In the genomic region with DNA sequence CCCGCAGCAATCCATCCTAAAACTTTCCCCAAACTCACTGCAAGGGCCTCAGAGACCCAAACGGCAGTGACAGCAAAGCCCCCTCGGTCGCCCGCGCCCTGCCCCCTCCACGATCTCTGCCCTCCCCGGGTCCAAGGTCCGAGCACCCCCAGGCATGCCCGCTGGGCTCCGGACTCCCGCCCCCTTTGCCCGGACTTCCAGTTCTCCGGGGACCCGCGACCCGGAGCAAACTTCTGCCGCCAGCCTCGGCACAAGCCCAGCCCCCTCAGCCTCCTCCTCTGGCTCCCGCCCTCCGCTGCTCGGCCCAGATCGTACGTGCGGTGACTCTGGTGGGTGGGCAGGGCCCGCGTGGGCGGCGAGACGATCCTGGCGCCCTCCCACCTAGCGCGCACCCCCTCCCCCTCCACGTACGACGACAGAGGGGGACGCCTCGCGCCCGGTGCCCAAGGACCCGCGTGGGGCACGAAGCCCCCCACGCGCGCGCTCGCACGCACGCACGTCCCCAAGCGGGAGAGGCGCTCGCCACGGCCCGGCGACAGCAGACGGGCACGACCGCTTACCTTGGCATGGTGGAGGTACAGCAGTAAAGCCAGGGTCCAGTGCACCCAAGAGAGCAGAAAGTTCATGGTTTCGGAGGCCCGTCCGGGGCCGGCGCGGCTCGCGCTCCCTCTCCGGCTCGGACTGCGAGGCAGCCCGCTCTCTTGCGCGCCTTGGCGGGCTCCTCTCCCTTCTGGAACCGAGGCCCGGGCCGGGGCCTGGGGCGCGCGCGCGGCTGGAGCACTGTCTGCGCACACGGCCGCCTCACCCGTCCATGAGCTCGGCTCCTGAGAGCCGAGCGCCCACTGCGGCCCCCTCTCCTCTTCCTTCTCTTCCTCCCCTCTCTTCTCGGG, we compare ENCODE assay signal across 8 mouse cellular contexts. TPM values are rescaled to one million over a fixed set of nuclear protein-coding genes. Genes with fewer than 3 reads are reported as not detected.
DNase-seq lines count a peak whose midpoint lies in the region; ATAC-seq and TF ChIP-seq lines count a peak whose summit lies in the region.

No protein-coding gene starts in this region.

- TF ChIP-seq CTCF in bone marrow macrophage, adult 2 months (IDR thresholded peaks at IDR 0.05; ENCODE audit: low read depth, low read length) = no peak

- H3K4me2 ChIP-seq in embryonic facial prominence, embryonic 15.5 days (replicated peaks) = peak overlapping the region; percentile 71
- H3K4me2 ChIP-seq in heart, embryonic 13.5 days = peak overlapping the region; percentile 92
- H3K4me2 ChIP-seq in liver, embryonic 15.5 days = peak overlapping the region; percentile 95
- H3K4me2 ChIP-seq in neural tube, embryonic 14.5 days (ENCODE audit: low read depth, low read length) = peak overlapping the region; percentile 91

- H3K4me3 ChIP-seq in bone marrow macrophage, adult 2 months (ENCODE audit: insufficient read depth, low read length) = peak overlapping the region; percentile 93
- peak overlapping the region; percentile 83 for H3K4me3 ChIP-seq in embryonic facial prominence, embryonic 15.5 days (replicated peaks)
- H3K4me3 ChIP-seq in heart, embryonic 13.5 days = peak overlapping the region; percentile 92
- peak overlapping the region; percentile 81 for H3K4me3 ChIP-seq in liver, embryonic 15.5 days (replicated peaks)
- H3K4me3 ChIP-seq in neural tube, embryonic 14.5 days (ENCODE audit: low read depth, low read length) = peak overlapping the region; percentile 79

- H3K27me3 ChIP-seq in embryonic facial prominence, embryonic 15.5 days = no peaks in the 10 kb centered on the region
- H3K27me3 ChIP-seq in heart, embryonic 13.5 days (replicated peaks) = no peaks in the 10 kb centered on the region; the same call in 1 of the 2 replicates
- H3K27me3 ChIP-seq in liver, embryonic 15.5 days = peaks cover 13% of the 10 kb centered on the region
- H3K27me3 ChIP-seq in neural tube, embryonic 14.5 days (ENCODE audit: control insufficient read depth, insufficient read depth, low read length) = no peaks in the 10 kb centered on the region

- peaks cover under 1% of the 10 kb centered on the region; the same call in 1 of the 2 replicates for H3K36me3 ChIP-seq in embryonic facial prominence, embryonic 15.5 days
- H3K36me3 ChIP-seq in heart, embryonic 13.5 days = peaks cover 5% of the 10 kb centered on the region; the same call in 1 of the 2 replicates
- peaks cover 13% of the 10 kb centered on the region; the same call in 1 of the 2 replicates for H3K36me3 ChIP-seq in liver, embryonic 15.5 days (replicated peaks)
- no peaks in the 10 kb centered on the region for H3K36me3 ChIP-seq in neural tube, embryonic 14.5 days (ENCODE audit: control insufficient read depth, insufficient read depth, low read length)

- DNase-seq in A20 (ENCODE audit: low read depth, low spot score) = peak; percentile 81
- peak; percentile 93 for DNase-seq in kidney, postnatal 14 days
- peak; percentile 50 for DNase-seq in thymus, postnatal 0 days (ENCODE audit: low spot score)

- WGBS in embryonic facial prominence, embryonic 15.5 days = under 1% methylated on average over 88 of the region's 92 CpGs
- under 1% methylated on average over 82 of the region's 92 CpGs for WGBS in heart, embryonic 13.5 days
- 0% methylated on average over 92 of the region's 92 CpGs for WGBS in liver, embryonic 15.5 days (ENCODE audit: insufficient replicate concordance)
- under 1% methylated on average over 66 of the region's 92 CpGs for WGBS in neural tube, embryonic 14.5 days

- TF ChIP-seq POLR2A in bone marrow macrophage, adult 2 months (IDR thresholded peaks at IDR 0.05; ENCODE audit: borderline replicate concordance, low read depth, low read length) = no peak

- peak overlapping the region; percentile 72 for H3K27ac ChIP-seq in bone marrow macrophage, adult 2 months (ENCODE audit: insufficient read depth, low read depth, low read length)
- peak overlapping the region; percentile 97 for H3K27ac ChIP-seq in embryonic facial prominence, embryonic 15.5 days (replicated peaks)
- H3K27ac ChIP-seq in heart, embryonic 13.5 days (replicated peaks) = peak overlapping the region; percentile 99
- peak overlapping the region; percentile 85 for H3K27ac ChIP-seq in liver, embryonic 15.5 days (replicated peaks)
- peak overlapping the region; percentile 81 for H3K27ac ChIP-seq in neural tube, embryonic 14.5 days (ENCODE audit: low read depth, low read length)

- H3K4me1 ChIP-seq in bone marrow macrophage, adult 2 months (ENCODE audit: control insufficient read depth, insufficient read depth, low read length) = peaks cover 25% of the 10 kb centered on the region
- H3K4me1 ChIP-seq in embryonic facial prominence, embryonic 15.5 days = peaks cover 58% of the 10 kb centered on the region
- H3K4me1 ChIP-seq in heart, embryonic 13.5 days = peaks cover 66% of the 10 kb centered on the region
- H3K4me1 ChIP-seq in liver, embryonic 15.5 days (replicated peaks) = peaks cover 83% of the 10 kb centered on the region
- peaks cover 28% of the 10 kb centered on the region for H3K4me1 ChIP-seq in neural tube, embryonic 14.5 days (ENCODE audit: control insufficient read depth, insufficient read depth, low read length)

- H3K9me3 ChIP-seq in embryonic facial prominence, embryonic 15.5 days (replicated peaks) = no peaks in the 10 kb centered on the region
- H3K9me3 ChIP-seq in heart, embryonic 13.5 days = no peaks in the 10 kb centered on the region
- no peaks in the 10 kb centered on the region for H3K9me3 ChIP-seq in liver, embryonic 15.5 days (replicated peaks)
- no peaks in the 10 kb centered on the region for H3K9me3 ChIP-seq in neural tube, embryonic 14.5 days (ENCODE audit: control insufficient read depth, low read length)

- peak; percentile 76 for ATAC-seq in embryonic facial prominence, embryonic 15.5 days (ENCODE audit: insufficient number of reproducible peaks, low FRiP score, low TSS enrichment, low read depth)
- peak; percentile 45 for ATAC-seq in heart, embryonic 13.5 days (ENCODE audit: extremely low read depth, insufficient number of reproducible peaks, low FRiP score, low TSS enrichment)
- ATAC-seq in liver, embryonic 15.5 days (ENCODE audit: insufficient read depth) = peak; percentile 68
- peak; percentile 42 for ATAC-seq in neural tube, embryonic 14.5 days (ENCODE audit: low read depth)

- peak overlapping the region; percentile 94 for H3K9ac ChIP-seq in embryonic facial prominence, embryonic 15.5 days
- peak overlapping the region; percentile 99 for H3K9ac ChIP-seq in heart, embryonic 13.5 days
- peak overlapping the region; percentile 79 for H3K9ac ChIP-seq in liver, embryonic 15.5 days
- peak overlapping the region; percentile 82 for H3K9ac ChIP-seq in neural tube, embryonic 14.5 days (replicated peaks; ENCODE audit: low read depth, low read length)

RNA-seq across cellular contexts. Expression of a gene that starts 1.2 kb away (rescaled TPM):
- polyA plus RNA-seq in bone marrow macrophage, adult 2 months (2012; ENCODE audit: insufficient read depth, insufficient read length, missing spikeins) = 53.8 and 58.0 TPM in 2 replicates
- 4.6 and 6.9 TPM in 2 replicates for polyA plus RNA-seq in embryonic facial prominence, embryonic 15.5 days (2015; fragmentation: Nextera tagmentation; extraction: Ambion mirVana)
- 5.2 and 5.4 TPM in 2 replicates for polyA plus RNA-seq in heart, embryonic 13.5 days (2015; fragmentation: Nextera tagmentation; extraction: Ambion mirVana)
- polyA plus RNA-seq in liver, embryonic 15.5 days (2015; fragmentation: Nextera tagmentation; extraction: Ambion mirVana) = 1.2 and 1.4 TPM in 2 replicates
- polyA plus RNA-seq in neural tube, embryonic 14.5 days (2014; fragmentation: Nextera tagmentation; extraction: Ambion mirVana) = 4.7 and 5.0 TPM in 2 replicates
- polyA plus RNA-seq in thymus, postnatal 0 days (2015; fragmentation: Nextera tagmentation; extraction: Ambion mirVana) = 1.1 and 1.3 TPM in 2 replicates

Comparison
In these comparisons a context has a peak if more than half of its experiments do, and no peak if none do; other contexts are left out.
1. Peak in every context shown above with its lines: DNase-seq, ATAC-seq, H3K4me3 ChIP-seq and H3K27ac ChIP-seq.